Mouse (Mus musculus) lung, postnatal 0 days (tissue): ENCODE measurements around the gene Olfr70.
A peak's percentile ranks its signal among the peaks of the same experiment; 100 is the strongest.

ENCODE experiments used
- CTCF ChIP-seq: IDR thresholded peaks from 2 replicates; pipeline ENCODE4 v1.5.1; 2016; ENCODE audit warnings: antibody characterized with exemption, mild to moderate bottlenecking
- EP300 ChIP-seq: IDR thresholded peaks from 2 replicates; pipeline ENCODE4 v1.6.1; 2016; ENCODE audit warnings: antibody characterized with exemption, mild to moderate bottlenecking, control low read depth

GRCm38 (mm10) chr4:43703439-43703838 lies 2.8 kb upstream of the Olfr70 start:
- TF ChIP-seq CTCF (peak; percentile 64), EP300 (no peak)
